Mouse (Mus musculus): ENCODE results near the gene Guca1a. TPM values are rescaled to one million over a fixed set of nuclear protein-coding genes. Genes with fewer than 3 reads are reported as not detected.

Guca1a gene
- total RNA-seq, 2 experiments from 2014 or later: not detected

Other genes with a start within 250 kb of the Guca1a start
- 10 to 100 TPM; 23.9 to 29.3 TPM for gene Mrps10, start 31.7 kb downstream of the Guca1a start, total RNA-seq (2021)
- 1 to 10 TPM; 1.8 to 1.9 TPM for gene Guca1b, start 15.2 kb downstream of the Guca1a start, total RNA-seq (2021)
- under 1 TPM; 0.10 to 0.33 TPM for gene AI661453, start 36.0 kb upstream of the Guca1a start, total RNA-seq (2021)
- not detected for gene 1700001C19Rik, start 36.8 kb upstream of the Guca1a start, total RNA-seq (2021)
- gene Taf8, start 101.7 kb upstream of the Guca1a start, total RNA-seq (2021): 10 to 100 TPM; 20.9 to 22.3 TPM
- 10 to 100 TPM; 35.2 to 44.3 TPM for gene Ccnd3, start 104.5 kb upstream of the Guca1a start, total RNA-seq (2021)
- gene Bysl, start 210.9 kb upstream of the Guca1a start, total RNA-seq (2021): 10 to 100 TPM; 17.2 to 18.3 TPM
- gene Med20, start 211.0 kb upstream of the Guca1a start, total RNA-seq (2021): 10 to 100 TPM; 34.1 to 40.4 TPM
- gene Gm20517, start 211.0 kb upstream of the Guca1a start, total RNA-seq (2021): 1 to 10 TPM; 5.3 to 5.4 TPM
- gene Usp49, start 230.1 kb upstream of the Guca1a start, total RNA-seq (2021): 10 to 100 TPM; 10.5 to 11.5 TPM